Comparison of ENCODE assay signal across 9 mouse cellular contexts in the genomic region with DNA sequence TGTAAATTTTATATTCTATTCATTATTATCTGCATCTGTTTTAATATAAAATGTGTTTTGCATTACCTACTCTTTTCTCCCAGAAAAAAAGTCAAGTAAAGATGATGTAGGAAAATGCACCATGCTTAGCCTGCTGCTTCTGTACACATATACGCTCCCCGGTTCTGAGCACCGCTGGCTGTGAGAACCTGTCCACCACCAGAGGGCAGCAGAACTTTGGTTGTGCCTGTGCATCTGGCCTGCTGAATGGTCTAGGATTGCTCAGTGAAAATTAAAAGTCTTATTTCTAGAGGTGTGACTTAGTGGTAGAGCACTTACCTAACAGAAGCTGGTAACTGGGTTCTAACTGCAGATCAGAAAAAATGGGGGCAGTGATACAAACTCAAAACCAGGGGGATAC. TPM values are rescaled to one million over a fixed set of nuclear protein-coding genes. Genes with fewer than 3 reads are reported as not detected.
DNase-seq lines count a peak whose midpoint lies in the region; ATAC-seq lines count a peak whose summit lies in the region.
"Had no signal": no experiment of that assay in that cellular context is flagged by ENCODE, and none has a peak within 500 bp of the region (broad histone marks: within the 10 kb centered on the region; RNA-seq: fewer than 3 reads in every experiment).

No protein-coding gene starts in this region.

- peaks cover 4% of the 10 kb centered on the region; the same call in 1 of the 2 replicates for H3K36me3 ChIP-seq in forebrain, embryonic 11.5 days (ENCODE audit: control insufficient read depth, insufficient read depth, low read length)
- H3K36me3 ChIP-seq in heart, embryonic 16.5 days (ENCODE audit: control insufficient read depth, insufficient read depth), result peaks cover 32% of the 10 kb centered on the region
- H3K36me3 ChIP-seq in liver, embryonic 13.5 days, result peaks cover 56% of the 10 kb centered on the region
- H3K36me3 ChIP-seq in neural tube, embryonic 12.5 days, result peaks cover 54% of the 10 kb centered on the region
- H3K36me3 ChIP-seq in stomach, embryonic 16.5 days (ENCODE audit: control insufficient read depth, insufficient read depth, low read length), result peaks cover 27% of the 10 kb centered on the region

- no peaks in the 10 kb centered on the region for H3K4me1 ChIP-seq in forebrain, embryonic 11.5 days (replicated peaks; ENCODE audit: control insufficient read depth, insufficient read depth, low read length)
- peaks cover 17% of the 10 kb centered on the region for H3K4me1 ChIP-seq in heart, embryonic 16.5 days (ENCODE audit: control insufficient read depth, insufficient read depth, low read length)
- H3K4me1 ChIP-seq in liver, embryonic 13.5 days (replicated peaks), result peaks cover 49% of the 10 kb centered on the region
- H3K4me1 ChIP-seq in neural tube, embryonic 12.5 days, result no peaks in the 10 kb centered on the region
- H3K4me1 ChIP-seq in stomach, embryonic 16.5 days (ENCODE audit: control insufficient read depth, insufficient read depth, low read length), result peaks cover 10% of the 10 kb centered on the region

- H3K9ac ChIP-seq in forebrain, embryonic 11.5 days (ENCODE audit: low read length), result no peak overlapping the region
- no peak overlapping the region for H3K9ac ChIP-seq in heart, embryonic 16.5 days (ENCODE audit: low read length)
- 0 out of 2 replicates have a peak overlapping the region, but pooled peaks have one; percentile 43 for H3K9ac ChIP-seq in liver, embryonic 13.5 days
- no peak overlapping the region for H3K9ac ChIP-seq in neural tube, embryonic 12.5 days
- no peak overlapping the region for H3K9ac ChIP-seq in stomach, embryonic 16.5 days (ENCODE audit: low read length)

- no peak overlapping the region for H3K4me3 ChIP-seq in forebrain, embryonic 11.5 days (ENCODE audit: low read depth, low read length)
- H3K4me3 ChIP-seq in heart, embryonic 16.5 days (ENCODE audit: low read length), result no peak overlapping the region
- H3K4me3 ChIP-seq in liver, embryonic 13.5 days (replicated peaks), result no peak overlapping the region
- H3K4me3 ChIP-seq in neural tube, embryonic 12.5 days, result no peak overlapping the region
- no peak overlapping the region for H3K4me3 ChIP-seq in stomach, embryonic 16.5 days (replicated peaks; ENCODE audit: low read length)
- H3K4me3 ChIP-seq: erythroblast, embryonic 14.5 days had no signal

- no peaks in the 10 kb centered on the region for H3K27me3 ChIP-seq in forebrain, embryonic 11.5 days (ENCODE audit: control insufficient read depth, insufficient read depth, low read length)
- no peaks in the 10 kb centered on the region for H3K27me3 ChIP-seq in heart, embryonic 16.5 days (ENCODE audit: control insufficient read depth, insufficient read depth, low read length)
- H3K27me3 ChIP-seq in liver, embryonic 13.5 days, result no peaks in the 10 kb centered on the region
- no peaks in the 10 kb centered on the region for H3K27me3 ChIP-seq in neural tube, embryonic 12.5 days (replicated peaks)
- no peaks in the 10 kb centered on the region for H3K27me3 ChIP-seq in stomach, embryonic 16.5 days (ENCODE audit: control insufficient read depth, insufficient read depth, low read length)

- peak; percentile 64 to 79 for DNase-seq in CD8-positive naive resting alpha-beta T cell, adult 2 months (ENCODE audit: low read depth in 2 of 2, low spot score in 2 of 2)
- DNase-seq in c-Kit-positive CD71-positive TER-119-negative erythroid progenitor cells, embryonic 14.5 days (ENCODE audit: low read depth), result peak; percentile 83
- peak; percentile 88 for DNase-seq in forebrain, embryonic 11.5 days (ENCODE audit: low spot score)
- peak; percentile 85 to 91 for DNase-seq in kidney, postnatal 25 days
- DNase-seq in liver, embryonic 13.5 days, result peak; percentile 74

- H3K9me3 ChIP-seq in forebrain, embryonic 11.5 days (ENCODE audit: control insufficient read depth, low read length), result no peaks in the 10 kb centered on the region
- H3K9me3 ChIP-seq in heart, embryonic 16.5 days (replicated peaks; ENCODE audit: control insufficient read depth, low read length), result no peaks in the 10 kb centered on the region
- no peaks in the 10 kb centered on the region for H3K9me3 ChIP-seq in liver, embryonic 13.5 days (replicated peaks)
- H3K9me3 ChIP-seq in neural tube, embryonic 12.5 days, result no peaks in the 10 kb centered on the region
- no peaks in the 10 kb centered on the region for H3K9me3 ChIP-seq in stomach, embryonic 16.5 days (replicated peaks; ENCODE audit: control insufficient read depth, low read length)

- peak; percentile 81 for ATAC-seq in forebrain, embryonic 11.5 days (replicated peaks; ENCODE audit: low FRiP score)
- peak; percentile 70; the same call in 1 of the 2 replicates for ATAC-seq in heart, embryonic 16.5 days (replicated peaks; ENCODE audit: extremely low read depth, insufficient read depth, low FRiP score)
- ATAC-seq in liver, embryonic 13.5 days (ENCODE audit: low read depth), result peak; percentile 47
- peak; percentile 76 for ATAC-seq in neural tube, embryonic 12.5 days (ENCODE audit: low FRiP score, low read depth)
- peak; percentile 85; the same call in 1 of the 2 replicates for ATAC-seq in stomach, embryonic 16.5 days (ENCODE audit: insufficient read depth, low FRiP score)

- H3K4me2 ChIP-seq in forebrain, embryonic 11.5 days (ENCODE audit: low read depth, low read length, severe bottlenecking), result no peak overlapping the region
- H3K4me2 ChIP-seq in heart, embryonic 16.5 days (ENCODE audit: low read depth, low read length), result no peak overlapping the region
- H3K4me2 ChIP-seq in liver, embryonic 13.5 days, result no peak overlapping the region
- no peak overlapping the region for H3K4me2 ChIP-seq in neural tube, embryonic 12.5 days (replicated peaks)
- H3K4me2 ChIP-seq in stomach, embryonic 16.5 days (ENCODE audit: low read depth, low read length), result no peak overlapping the region

- H3K27ac ChIP-seq in forebrain, embryonic 11.5 days (ENCODE audit: low read depth, low read length), result no peak overlapping the region
- H3K27ac ChIP-seq in heart, embryonic 16.5 days (ENCODE audit: low read length), result no peak overlapping the region
- peak overlapping the region; percentile 70 for H3K27ac ChIP-seq in liver, embryonic 13.5 days
- H3K27ac ChIP-seq in neural tube, embryonic 12.5 days, result no peak overlapping the region
- no peak overlapping the region for H3K27ac ChIP-seq in stomach, embryonic 16.5 days (ENCODE audit: low read length)

- 33% methylated on average over 3 of the region's 3 CpGs for WGBS in forebrain, embryonic 11.5 days
- WGBS in heart, embryonic 16.5 days, result 21% methylated on average over 3 of the region's 3 CpGs
- WGBS in liver, embryonic 13.5 days (ENCODE audit: insufficient replicate concordance), result 34% methylated on average over 3 of the region's 3 CpGs
- 35% methylated on average over 3 of the region's 3 CpGs for WGBS in neural tube, embryonic 12.5 days
- WGBS in stomach, embryonic 16.5 days, result 15% methylated on average over 3 of the region's 3 CpGs

RNA-seq across cellular contexts. Expression of a gene that starts 19.1 kb away (rescaled TPM):
- polyA plus RNA-seq in forebrain, embryonic 11.5 days (2014; fragmentation: Nextera tagmentation; extraction: Ambion mirVana), result 11.3 and 15.6 TPM in 2 replicates
- 10.8 and 11.2 TPM in 2 replicates for polyA plus RNA-seq in heart, embryonic 16.5 days (2015; fragmentation: Nextera tagmentation; extraction: Ambion mirVana)
- polyA plus RNA-seq in liver, embryonic 13.5 days (2015; fragmentation: Nextera tagmentation; extraction: Ambion mirVana), result 3.0 and 4.4 TPM in 2 replicates
- 62.3 and 74.0 TPM in 2 replicates for polyA plus RNA-seq in neural tube, embryonic 12.5 days (2016; fragmentation: Nextera tagmentation; extraction: Ambion mirVana)
- 5.3 and 5.7 TPM in 2 replicates for polyA plus RNA-seq in stomach, embryonic 16.5 days (2015; fragmentation: Nextera tagmentation; extraction: Ambion mirVana)

RNA-seq across cellular contexts. Expression of a gene that starts 19.6 kb away (rescaled TPM):
- polyA plus RNA-seq in forebrain, embryonic 11.5 days (2014; fragmentation: Nextera tagmentation; extraction: Ambion mirVana), result 247 and 256 TPM in 2 replicates
- polyA plus RNA-seq in heart, embryonic 16.5 days (2015; fragmentation: Nextera tagmentation; extraction: Ambion mirVana), result 259 and 270 TPM in 2 replicates
- 152 and 154 TPM in 2 replicates for polyA plus RNA-seq in liver, embryonic 13.5 days (2015; fragmentation: Nextera tagmentation; extraction: Ambion mirVana)
- 216 and 237 TPM in 2 replicates for polyA plus RNA-seq in neural tube, embryonic 12.5 days (2016; fragmentation: Nextera tagmentation; extraction: Ambion mirVana)
- polyA plus RNA-seq in stomach, embryonic 16.5 days (2015; fragmentation: Nextera tagmentation; extraction: Ambion mirVana), result 221 and 238 TPM in 2 replicates

RNA-seq across cellular contexts. Expression of a gene that starts 38.0 kb away (rescaled TPM):
- polyA plus RNA-seq in forebrain, embryonic 11.5 days (2014; fragmentation: Nextera tagmentation; extraction: Ambion mirVana), result 48.0 and 56.0 TPM in 2 replicates
- 27.8 and 29.1 TPM in 2 replicates for polyA plus RNA-seq in heart, embryonic 16.5 days (2015; fragmentation: Nextera tagmentation; extraction: Ambion mirVana)
- polyA plus RNA-seq in liver, embryonic 13.5 days (2015; fragmentation: Nextera tagmentation; extraction: Ambion mirVana), result 17.5 and 21.0 TPM in 2 replicates
- polyA plus RNA-seq in neural tube, embryonic 12.5 days (2016; fragmentation: Nextera tagmentation; extraction: Ambion mirVana), result 46.8 and 48.2 TPM in 2 replicates
- polyA plus RNA-seq in stomach, embryonic 16.5 days (2015; fragmentation: Nextera tagmentation; extraction: Ambion mirVana), result 29.7 and 32.4 TPM in 2 replicates

RNA-seq across cellular contexts. Expression of a gene that starts 38.1 kb away (rescaled TPM):
- 190 and 204 TPM in 2 replicates for polyA plus RNA-seq in forebrain, embryonic 11.5 days (2014; fragmentation: Nextera tagmentation; extraction: Ambion mirVana)
- polyA plus RNA-seq in heart, embryonic 16.5 days (2015; fragmentation: Nextera tagmentation; extraction: Ambion mirVana), result 414 and 420 TPM in 2 replicates
- 156 and 162 TPM in 2 replicates for polyA plus RNA-seq in liver, embryonic 13.5 days (2015; fragmentation: Nextera tagmentation; extraction: Ambion mirVana)
- 195 and 205 TPM in 2 replicates for polyA plus RNA-seq in neural tube, embryonic 12.5 days (2016; fragmentation: Nextera tagmentation; extraction: Ambion mirVana)
- 221 and 234 TPM in 2 replicates for polyA plus RNA-seq in stomach, embryonic 16.5 days (2015; fragmentation: Nextera tagmentation; extraction: Ambion mirVana)
